Mouse (Mus musculus): ENCODE measurements around the gene Olfr209.
"Not testable (repeated sequence)": the region's sequence is repeated elsewhere in the genome, so short reads cannot be mapped to it uniquely, and the experiment has no call there.

The Olfr209 gene

DNA sequence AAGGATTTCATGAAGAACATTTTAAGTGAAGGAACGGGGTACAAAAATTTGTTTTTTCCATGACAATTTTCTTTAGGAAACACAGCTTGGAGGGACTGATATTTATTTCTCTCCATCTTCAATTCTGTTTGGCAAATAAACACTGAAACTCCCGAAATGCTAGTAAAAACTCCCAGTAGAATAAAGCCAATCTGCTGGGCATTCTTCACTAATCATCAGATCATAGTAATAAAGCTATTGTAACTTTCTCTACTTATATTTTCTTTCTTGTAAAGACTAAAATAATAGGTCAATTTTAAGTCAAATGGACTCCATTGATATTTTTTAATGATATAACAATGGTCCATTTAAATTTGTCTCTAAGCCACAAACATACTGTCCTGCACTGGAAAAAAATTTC is at the start of gene Olfr209:
TSS of gene Olfr209 (minus strand) at position 101 of the 400 bp plus-strand sequence.
- no peak for DNase-seq (ENCODE audit: low spot score)

DNA sequence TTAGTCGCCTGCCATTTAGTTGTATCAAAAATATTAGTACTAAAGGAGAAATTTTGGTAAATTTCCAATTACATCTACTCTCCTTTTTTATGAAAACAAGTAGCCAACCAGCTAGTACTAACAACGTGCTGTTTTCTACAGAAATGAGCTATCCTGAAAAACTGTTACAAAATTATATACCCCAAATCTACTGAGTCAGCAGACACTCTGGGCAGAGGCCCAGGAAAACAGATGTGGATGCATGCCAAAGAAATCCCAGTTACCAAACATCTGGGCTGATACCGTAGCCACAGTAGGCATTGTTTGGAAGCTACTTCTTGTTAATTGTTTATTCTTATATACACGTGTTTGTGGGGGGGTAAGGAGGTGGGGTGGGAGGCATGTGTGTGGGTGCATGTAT is 49.7 kb upstream of the Olfr209 start:
- no peak for DNase-seq (ENCODE audit: low spot score)

DNA sequence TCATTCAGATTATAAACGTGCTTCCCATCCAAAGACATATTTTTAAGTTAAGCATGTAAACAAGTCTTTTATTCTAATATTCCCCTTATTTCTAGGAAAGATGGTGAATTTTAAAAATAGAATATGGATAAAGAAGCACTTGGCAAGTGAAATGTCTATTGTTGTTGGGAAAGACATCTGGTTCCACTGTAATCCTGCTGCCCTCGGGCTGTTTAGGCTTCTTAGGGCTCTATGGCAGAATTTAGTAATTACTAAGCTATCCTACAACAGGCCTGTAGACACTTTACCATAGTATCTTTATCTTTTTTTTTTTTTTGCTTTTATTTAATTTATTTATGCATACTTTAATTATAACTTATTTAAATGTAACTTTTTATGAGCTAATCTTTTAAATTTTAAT is 46.0 kb upstream of the Olfr209 start:
- no peak for DNase-seq (ENCODE audit: low spot score)

DNA sequence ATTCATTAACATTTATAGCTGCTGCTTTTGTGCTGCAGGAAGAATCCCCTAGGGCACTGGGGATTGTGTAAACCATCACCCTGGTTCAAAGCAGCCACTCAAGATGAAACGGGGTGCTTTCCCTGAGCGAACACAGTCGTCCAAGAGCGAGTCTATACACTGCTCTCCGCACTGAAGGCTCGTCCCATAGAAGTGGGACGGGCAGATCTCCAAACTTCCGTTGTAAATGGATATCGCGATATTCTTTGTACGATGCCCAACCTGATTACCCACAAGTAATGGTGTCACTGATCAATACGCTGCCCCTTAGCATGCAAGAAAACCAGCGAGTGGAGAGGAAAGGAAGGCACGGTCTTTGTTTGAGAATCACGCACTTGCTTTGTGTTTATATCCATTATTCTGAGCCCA is 45.6 kb upstream of the Olfr209 start:
- DNase-seq (ENCODE audit: low spot score) = no peak

DNA sequence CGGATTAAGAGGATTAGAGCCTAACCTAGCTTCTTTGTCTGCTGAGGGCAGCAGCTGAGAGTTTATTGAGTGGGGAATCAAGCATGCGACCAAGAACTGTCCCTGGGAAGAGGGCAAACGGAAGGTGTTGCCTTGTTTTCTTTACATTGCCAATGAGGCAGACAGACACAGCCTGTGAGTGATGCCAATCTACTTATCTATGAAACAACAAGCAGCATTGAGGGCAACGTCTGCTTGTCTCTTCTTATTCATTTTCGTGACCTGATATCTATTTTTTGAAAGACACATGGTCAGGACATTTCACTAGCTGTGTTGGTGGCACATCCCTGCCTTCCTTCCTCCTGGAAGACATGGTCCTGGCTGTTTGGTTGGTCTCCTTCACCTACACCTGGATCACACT is 43.2 kb upstream of the Olfr209 start, which contains the start of gene Gabrr3:
TSS of gene Gabrr3 (plus strand) at position 301 of the 400 bp plus-strand sequence.
- DNase-seq (ENCODE audit: low spot score) = no peak

DNA sequence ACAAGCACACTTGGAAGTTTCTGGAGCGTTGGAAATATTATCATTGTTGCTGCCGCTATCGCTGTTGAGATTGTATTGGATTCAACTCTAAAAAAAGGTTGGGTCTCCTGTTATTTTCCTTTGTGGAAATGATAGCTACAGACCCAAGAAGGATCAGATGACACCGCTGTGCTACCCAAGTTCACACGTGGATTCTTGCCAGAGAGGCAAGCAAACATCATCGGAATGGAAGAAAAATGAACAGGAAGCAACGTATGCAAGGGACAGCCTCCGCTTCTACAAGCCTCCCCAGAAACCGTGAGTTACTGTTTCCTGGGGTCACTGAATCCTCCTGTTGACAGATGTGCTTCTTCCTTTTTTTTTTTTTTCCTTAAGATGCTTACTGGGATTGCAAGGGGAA is 41.0 kb upstream of the Olfr209 start:
- no peak for DNase-seq (ENCODE audit: low spot score)

DNA sequence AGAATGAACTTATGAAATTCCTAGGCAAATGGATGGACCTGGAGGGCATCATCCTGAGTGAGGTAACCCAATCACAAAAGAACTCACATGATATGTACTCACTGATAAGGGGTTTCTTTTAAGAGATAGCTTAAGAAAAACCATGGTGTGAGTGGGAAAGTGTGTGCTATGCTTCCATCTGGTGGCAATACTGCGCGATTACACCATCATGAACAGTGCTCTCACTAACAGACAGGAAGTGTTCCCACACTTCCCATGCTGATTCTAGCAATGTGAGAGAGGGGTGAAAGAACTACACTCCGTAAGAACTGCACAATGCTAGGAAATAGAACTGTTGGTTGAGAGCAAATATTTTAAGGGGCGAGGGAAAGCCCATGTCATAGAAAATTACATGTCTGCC is 39.9 kb upstream of the Olfr209 start:
- DNase-seq (ENCODE audit: low spot score) = no peak

DNA sequence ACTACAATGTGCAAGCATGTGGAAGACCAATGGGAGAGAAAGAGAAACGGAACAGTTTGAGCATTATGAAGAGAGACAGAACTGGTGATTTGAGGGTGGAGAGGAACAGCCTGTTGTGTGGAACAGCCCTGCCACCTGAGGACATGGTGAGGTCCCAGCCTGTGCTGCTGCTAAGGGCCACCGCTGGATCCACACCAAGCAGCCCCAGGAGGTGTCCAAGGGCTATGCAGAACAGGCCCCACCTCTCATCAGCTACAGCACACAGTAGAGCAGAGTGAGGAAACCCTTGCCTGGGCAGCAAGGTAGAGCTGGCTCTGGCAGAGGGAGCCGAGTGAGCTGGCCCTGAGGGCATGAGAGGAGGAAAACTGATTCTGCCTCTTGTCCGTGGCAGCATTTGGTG is 38.2 kb upstream of the Olfr209 start:
- no peak for DNase-seq (ENCODE audit: low spot score)

DNA sequence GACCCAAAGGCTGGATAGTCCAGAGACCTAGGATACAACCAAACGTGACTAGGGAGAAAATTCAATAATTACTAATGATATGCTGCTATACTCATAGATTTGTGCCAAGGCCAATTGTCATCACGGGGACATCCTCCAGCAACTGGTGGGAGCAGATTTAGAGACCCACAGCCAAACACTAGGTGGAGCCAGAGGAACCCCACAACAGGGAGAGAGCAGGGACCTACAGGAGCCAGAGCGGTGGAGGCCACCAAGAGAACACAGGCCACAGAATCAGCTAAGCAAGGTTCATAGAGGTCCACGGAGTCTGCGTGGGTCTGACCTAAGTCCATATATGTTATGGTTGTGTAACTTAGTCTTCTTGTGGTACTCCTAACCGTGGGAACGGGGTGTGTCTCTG is 37.3 kb upstream of the Olfr209 start:
- DNase-seq (ENCODE audit: low spot score) = no peak

DNA sequence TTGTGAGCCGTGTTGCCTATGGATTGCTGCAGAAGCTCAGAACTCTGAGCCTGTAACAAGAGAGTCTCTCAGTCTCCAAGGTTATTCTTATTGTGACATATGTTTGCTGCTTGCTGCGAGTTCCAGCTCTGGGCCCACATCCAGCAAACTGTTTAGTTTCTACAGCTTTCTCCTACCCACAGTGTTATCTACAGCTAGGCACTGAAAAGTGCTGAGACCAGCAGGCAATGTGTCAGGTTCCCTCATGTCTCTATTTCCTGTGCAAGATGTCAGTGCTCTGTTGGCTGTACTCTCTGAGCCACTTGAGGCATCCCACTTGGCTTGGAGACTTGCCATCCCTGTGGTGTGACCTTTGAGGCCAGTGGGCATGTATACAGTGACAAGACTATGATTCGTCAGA is 29.5 kb upstream of the Olfr209 start:
- DNase-seq (ENCODE audit: low spot score) = no peak

DNA sequence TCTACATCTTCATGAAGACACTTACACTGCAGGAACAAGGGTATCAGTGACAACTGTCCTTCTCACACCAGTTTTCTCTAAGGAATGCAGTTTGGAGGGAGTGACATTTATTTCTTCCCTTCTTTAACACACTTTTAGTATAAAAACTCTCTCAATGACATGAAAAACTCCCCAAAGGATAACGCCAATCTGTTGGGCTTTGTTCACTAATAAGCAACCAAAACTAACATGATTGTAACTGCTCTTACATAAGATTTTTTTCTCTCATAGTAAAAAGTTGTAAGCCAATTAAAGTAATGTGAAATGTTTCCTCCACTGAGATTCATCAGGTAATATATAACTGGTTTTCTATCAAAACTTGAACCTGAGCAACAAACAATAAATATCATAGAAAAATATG is 14.6 kb downstream of the Olfr209 start, which contains the start of gene Olfr206:
TSS of gene Olfr206 (minus strand) at position 101 of the 400 bp plus-strand sequence.
- no peak for DNase-seq (ENCODE audit: low spot score)

DNA sequence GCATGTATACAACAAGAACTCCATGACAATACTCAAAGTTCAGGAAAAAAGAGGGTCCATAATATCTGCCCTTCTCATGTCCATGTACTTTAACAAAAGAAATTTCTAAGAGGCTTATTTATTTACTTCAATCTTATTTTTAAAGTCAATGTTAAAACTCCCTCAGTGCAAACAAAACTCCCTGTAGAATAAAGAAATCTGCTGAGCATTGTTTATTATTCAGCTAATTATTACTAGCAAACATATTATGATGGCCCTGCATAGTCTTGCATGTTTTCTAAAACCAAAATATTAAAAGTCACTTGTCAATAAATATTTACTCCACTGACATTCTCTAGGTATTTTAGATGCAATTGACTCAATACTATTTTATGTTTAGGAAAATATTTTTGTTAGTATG is 32.8 kb downstream of the Olfr209 start, which contains the start of gene Olfr205:
TSS of gene Olfr205 (minus strand) at position 101 of the 400 bp plus-strand sequence.
- DNase-seq (ENCODE audit: low spot score) = no peak

DNA sequence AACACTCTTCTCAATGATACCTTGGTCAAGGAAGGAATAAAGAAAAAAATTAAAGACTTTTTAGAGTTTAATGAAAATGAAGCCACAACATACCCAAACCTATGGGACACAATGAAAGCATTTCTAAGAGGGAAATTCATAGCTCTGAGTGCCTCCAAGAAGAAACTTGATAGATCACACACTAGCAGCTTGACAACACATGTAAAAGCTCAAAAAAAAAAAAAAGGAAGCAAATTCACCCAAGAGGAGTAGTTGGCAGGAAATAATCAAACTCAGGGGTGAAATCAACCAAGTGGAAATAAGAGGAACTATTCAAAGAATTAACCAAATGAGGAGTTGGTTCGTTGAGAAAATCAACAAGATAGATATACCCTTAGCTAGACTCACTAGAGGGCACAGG is 40.5 kb downstream of the Olfr209 start:
- DNase-seq (ENCODE audit: low spot score) = not testable (repeated sequence)

DNA sequence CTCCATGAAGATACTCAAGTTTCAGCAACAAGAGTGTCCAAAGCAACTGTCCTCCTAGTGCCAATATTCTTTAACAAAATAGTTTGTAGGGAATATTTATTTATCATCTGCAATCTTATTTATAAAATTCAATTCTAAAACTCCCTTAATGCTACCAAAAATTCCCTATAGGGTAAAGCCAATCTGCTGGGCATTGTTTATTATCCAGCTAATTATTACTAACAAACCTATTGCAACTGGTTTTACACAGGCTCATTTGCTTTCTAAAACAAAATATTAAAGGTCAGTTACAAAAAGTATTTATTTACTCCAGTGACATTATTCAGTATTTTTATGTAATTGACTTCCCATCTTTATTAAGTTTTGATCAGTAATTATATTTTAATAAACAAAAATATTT is 45.6 kb downstream of the Olfr209 start, which contains the start of gene Olfr204:
TSS of gene Olfr204 (minus strand) at position 101 of the 400 bp plus-strand sequence.
- no peak for DNase-seq (ENCODE audit: low spot score)
